Mouse (Mus musculus) liver, embryonic 15.5 days (tissue): ENCODE data around the gene Setd1b. TPM values are rescaled to one million over a fixed set of nuclear protein-coding genes. Genes with fewer than 3 reads are reported as not detected.
A peak's percentile ranks its signal among the peaks of the same experiment; 100 is the strongest.

Experiments used
- ATAC-seq: fragments of 200-750 bp; cut with Nextera tagmentation; 2 replicates; pipeline ENCODE4 v1.8.0; 2017; ENCODE audit warnings: moderate number of reproducible peaks, mild to moderate bottlenecking, moderate library complexity; ENCODE audit not compliant: insufficient read depth
- H3K27ac ChIP-seq: fragments of 300-500 bp; sonication (generic); replicated peaks from 2 replicates; pipeline ENCODE4 v1.5.1; 2015; ENCODE audit warnings: mild to moderate bottlenecking, inconsistent platforms
- H3K27me3 ChIP-seq: fragments of 300-500 bp; sonication (generic); 2 replicates; pipeline ENCODE4 v1.6.1; 2015; ENCODE audit warnings: mild to moderate bottlenecking, inconsistent platforms
- H3K36me3 ChIP-seq: fragments of 300-500 bp; sonication (generic); replicated peaks from 2 replicates; pipeline ENCODE4 v1.6.1; 2015; ENCODE audit warnings: moderate library complexity, mild to moderate bottlenecking, inconsistent platforms
- H3K4me1 ChIP-seq: fragments of 300-500 bp; sonication (generic); replicated peaks from 2 replicates; pipeline ENCODE4 v1.6.1; 2015; ENCODE audit warnings: inconsistent platforms
- H3K4me2 ChIP-seq: fragments of 300-500 bp; sonication (generic); 2 replicates; pipeline ENCODE4 v1.6.1; 2015; ENCODE audit warnings: moderate library complexity, mild to moderate bottlenecking, inconsistent platforms
- H3K4me3 ChIP-seq: fragments of 300-500 bp; sonication (generic); replicated peaks from 2 replicates; pipeline ENCODE4 v1.5.1; 2015; ENCODE audit warnings: mild to moderate bottlenecking, inconsistent platforms
- H3K9ac ChIP-seq: fragments of 300-500 bp; sonication (generic); 2 replicates; pipeline ENCODE4 v1.6.1; 2015; ENCODE audit warnings: moderate library complexity, mild to moderate bottlenecking, inconsistent platforms
- H3K9me3 ChIP-seq: fragments of 300-500 bp; sonication (generic); replicated peaks from 2 replicates; pipeline ENCODE4 v1.6.1; 2016; ENCODE audit warnings: inconsistent platforms
- WGBS: fragments of 180-500 bp; shearing (Covaris S2); methylation state at CpG from one replicate; pipeline ENCODE4 v1.1.7; 2015; ENCODE audit warnings: mixed read lengths; ENCODE audit not compliant: insufficient replicate concordance; 5-methylcytosine and 5-hydroxymethylcytosine counted together
- polyA plus RNA-seq: library from polyadenylated mRNA; unstranded; fragments of >200 nt; fragmentation: Nextera tagmentation; extraction: Ambion mirVana; gene quantifications from 2 replicates; pipeline ENCODE4 v1.2.1, GENCODE M21; 2015

The Setd1b gene
- polyA plus RNA-seq, 1 experiment from 2014 or later = 3.9 TPM

DNA sequence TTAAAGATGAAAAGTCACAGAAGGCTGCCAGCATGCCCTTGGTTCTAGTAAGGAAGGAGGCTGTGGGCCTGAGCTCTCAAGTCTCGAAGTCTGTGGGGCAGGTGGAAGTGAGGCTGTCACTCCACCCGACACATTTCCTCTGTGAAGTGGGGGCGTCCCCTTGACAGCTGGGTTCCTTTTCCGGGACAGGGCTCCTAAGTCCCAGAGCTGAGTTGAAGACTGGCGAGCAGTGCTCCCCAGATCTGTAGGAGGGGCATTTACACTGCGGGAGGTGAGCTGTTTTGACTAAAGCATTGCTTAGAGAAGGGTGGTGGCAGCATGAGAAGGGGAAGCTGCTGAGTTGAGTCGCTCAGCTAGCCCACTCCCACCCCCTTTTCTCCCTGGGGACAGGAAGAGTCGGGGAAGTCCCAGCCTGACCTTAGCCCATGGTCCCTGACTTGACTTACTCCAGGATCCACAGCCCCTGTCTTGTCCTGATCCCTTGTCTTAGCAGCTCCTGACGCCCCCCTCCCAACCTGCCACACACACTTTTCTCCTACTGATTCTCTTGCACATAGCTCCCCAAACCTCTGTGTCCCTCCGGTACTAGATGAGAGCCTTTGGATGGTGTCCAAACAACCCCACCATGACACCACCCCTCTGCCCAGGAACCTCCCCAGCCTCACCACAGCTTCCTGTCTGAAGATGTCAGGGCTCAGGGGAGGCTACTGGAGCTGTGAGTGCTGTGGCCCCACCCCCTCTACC is 13.4 kb upstream of the Setd1b start:
- H3K9me3 ChIP-seq = no peaks in the 10 kb centered on the region
- 17% methylated on average over 10 of the region's 10 CpGs for WGBS

DNA sequence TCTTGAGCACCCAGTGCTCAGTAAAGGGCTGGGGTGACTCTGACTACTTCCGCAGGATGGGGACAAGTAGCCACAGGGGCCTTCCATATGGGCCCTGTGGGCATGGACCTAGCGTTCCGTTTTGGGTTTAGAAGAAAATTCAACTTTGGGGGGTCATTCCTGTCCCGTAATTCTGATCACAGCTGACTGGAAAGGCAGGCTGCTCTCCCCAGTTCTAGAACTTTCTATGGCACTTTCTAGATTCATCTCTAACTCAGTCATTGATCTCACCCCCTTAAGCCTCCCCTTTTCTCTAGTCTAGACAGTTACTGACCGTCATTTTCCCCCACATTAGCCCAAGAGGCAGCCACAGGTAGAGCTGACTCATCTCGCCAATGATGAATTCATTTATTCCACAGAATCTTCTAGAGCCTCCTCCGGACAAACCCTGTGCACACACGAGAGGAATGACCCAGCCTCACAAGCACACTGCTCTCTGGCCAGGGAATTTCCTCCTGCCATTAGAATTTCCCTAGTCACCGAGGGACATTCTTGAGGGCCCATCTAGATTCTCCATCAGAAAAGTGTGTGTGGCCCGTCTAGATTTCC is 12.7 kb upstream of the Setd1b start:
- H3K9ac ChIP-seq = no peak overlapping the region
- peaks cover 18% of the 10 kb centered on the region for H3K27me3 ChIP-seq
- 43% methylated on average over 10 of the region's 10 CpGs for WGBS
- H3K4me2 ChIP-seq = 0 out of 2 replicates have a peak overlapping the region, but pooled peaks have one; percentile 21
- peaks cover 13% of the 10 kb centered on the region for H3K36me3 ChIP-seq
- no peak for ATAC-seq
- H3K4me3 ChIP-seq = no peak overlapping the region
- no peaks in the 10 kb centered on the region for H3K9me3 ChIP-seq
- peaks cover 84% of the 10 kb centered on the region for H3K4me1 ChIP-seq
- H3K27ac ChIP-seq = peak overlapping the region; percentile 66; the same call in 1 of the 2 replicates

More for the DNA sequence above, 13.4 kb upstream of the Setd1b start:
- H3K27ac ChIP-seq = peak overlapping the region; percentile 66
- ATAC-seq = no peak
- H3K36me3 ChIP-seq = peaks cover 7% of the 10 kb centered on the region
- H3K4me2 ChIP-seq = peak overlapping the region; percentile 21; the same call in 1 of the 2 replicates
- H3K4me1 ChIP-seq = peaks cover 78% of the 10 kb centered on the region
- H3K4me3 ChIP-seq = no peak overlapping the region
- H3K9ac ChIP-seq = no peak overlapping the region
- H3K27me3 ChIP-seq = peaks cover 18% of the 10 kb centered on the region

DNA sequence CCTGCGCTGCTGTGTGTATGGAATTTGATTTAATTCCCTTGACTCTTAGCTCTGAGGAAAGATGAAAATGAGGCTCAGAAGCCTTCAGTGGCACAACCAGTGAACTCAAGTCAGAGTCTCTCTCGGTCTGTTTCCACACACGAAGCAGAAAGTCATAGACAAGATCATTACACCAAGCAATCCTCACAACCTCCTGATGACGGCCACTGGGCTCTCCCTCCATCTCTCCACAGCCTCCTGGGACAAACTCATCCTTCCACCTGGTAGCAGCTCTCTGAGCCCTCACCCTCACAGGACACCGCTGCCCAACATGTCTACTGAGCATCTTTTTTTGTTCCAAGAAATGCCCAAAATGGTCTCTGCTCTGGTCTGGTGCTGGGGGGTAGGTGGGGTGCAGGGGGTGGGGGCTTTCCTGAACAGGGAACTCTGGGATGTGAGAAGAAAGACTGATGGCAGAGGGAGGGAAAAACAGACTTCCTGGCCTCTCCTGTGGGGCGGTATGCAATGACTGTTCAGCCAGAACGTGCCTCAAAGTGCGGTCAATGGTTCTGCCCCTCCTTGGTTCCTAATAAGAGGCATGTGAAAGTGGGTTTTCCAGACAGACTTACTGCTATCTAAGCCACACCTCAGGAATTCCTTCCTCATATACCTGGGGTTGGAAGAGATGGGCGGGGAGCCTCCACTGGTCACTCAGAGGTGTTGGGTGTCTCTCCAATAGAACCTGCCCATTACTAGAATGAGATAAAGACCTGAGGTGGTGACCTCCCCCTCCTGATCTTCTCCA is 11.8 kb upstream of the Setd1b start:
- ATAC-seq = no peak

DNA sequence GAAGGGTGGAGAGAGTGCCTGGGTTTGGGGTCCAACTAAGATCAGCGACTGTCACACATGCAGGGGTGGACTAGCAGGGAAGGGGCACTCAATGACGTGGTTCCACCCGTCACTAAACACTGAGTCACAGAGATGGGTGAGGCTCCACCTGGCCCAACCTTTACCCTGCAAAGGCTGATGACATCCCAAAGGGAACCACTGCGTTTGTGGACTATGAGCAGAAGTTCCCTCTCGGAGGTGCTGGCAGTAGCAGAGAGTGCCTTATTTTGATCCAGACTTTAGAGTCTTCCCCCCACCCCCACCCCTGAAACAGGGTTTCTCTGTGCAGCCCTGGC is 11.2 kb upstream of the Setd1b start:
- Histone ChIP-seq H3K36me3 (peaks cover 26% of the 10 kb centered on the region), H3K4me3 (no peak overlapping the region), H3K27me3 (peaks cover 18% of the 10 kb centered on the region), H3K9ac (no peak overlapping the region), H3K4me2 (no peak overlapping the region), H3K27ac (no peak overlapping the region), H3K9me3 (no peaks in the 10 kb centered on the region), H3K4me1 (peaks cover 84% of the 10 kb centered on the region)
- 62% methylated on average over 5 of the region's 5 CpGs for WGBS
- ATAC-seq = no peak

More for the DNA sequence above, 11.8 kb upstream of the Setd1b start:
- no peak overlapping the region for H3K4me2 ChIP-seq
- H3K4me1 ChIP-seq = peaks cover 84% of the 10 kb centered on the region
- no peak overlapping the region for H3K27ac ChIP-seq
- H3K9me3 ChIP-seq = no peaks in the 10 kb centered on the region
- H3K27me3 ChIP-seq = peaks cover 18% of the 10 kb centered on the region
- peaks cover 23% of the 10 kb centered on the region for H3K36me3 ChIP-seq
- WGBS = 84% methylated on average over 9 of the region's 9 CpGs
- H3K4me3 ChIP-seq = no peak overlapping the region
- H3K9ac ChIP-seq = no peak overlapping the region

DNA sequence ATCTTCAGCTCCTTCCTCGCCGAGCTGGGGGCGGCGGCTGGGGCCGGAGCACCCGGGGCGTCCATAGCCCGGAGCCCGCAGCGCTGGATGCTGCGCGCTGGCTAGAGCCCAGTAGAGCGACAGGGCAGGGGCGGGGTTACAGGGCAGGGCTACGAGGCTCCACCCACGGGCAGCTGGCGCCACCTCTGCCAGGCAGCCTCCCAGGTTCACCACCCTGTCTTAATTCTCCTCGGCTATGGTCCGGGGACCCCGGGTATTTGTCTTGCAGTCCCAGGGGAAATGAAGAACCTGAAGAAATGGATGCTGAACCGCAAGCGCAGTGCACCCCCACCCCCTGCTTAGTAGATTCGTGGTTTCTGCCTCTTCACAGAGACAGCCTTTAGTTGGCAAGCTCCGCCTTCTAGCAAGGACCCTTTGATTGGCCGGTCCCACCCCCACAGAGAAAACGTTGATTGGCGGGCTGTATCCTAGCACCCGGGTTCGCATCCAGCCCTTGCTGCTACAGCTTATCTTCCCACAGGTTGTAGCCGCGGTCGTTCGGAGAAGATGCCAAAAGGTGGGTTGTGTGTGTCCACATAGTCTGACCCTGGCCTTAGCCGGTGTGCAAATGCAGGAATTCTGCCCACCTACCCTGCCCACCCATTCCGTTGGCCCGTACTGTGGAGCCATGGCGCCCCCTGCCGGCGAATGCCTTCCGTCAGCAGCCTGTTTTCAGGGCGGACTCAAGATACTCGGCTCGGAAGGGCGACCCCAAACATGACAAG is 9.5 kb upstream of the Setd1b start, which contains the start of gene Rhof:
Gene Rhof, minus strand, starts transcription at position 385 of the 764 bp plus-strand sequence.
- Histone ChIP-seq H3K27me3 (peaks cover 18% of the 10 kb centered on the region), H3K4me3 (peak within 1 kb of the TSS; percentile 60), H3K4me1 (peaks cover 84% of the 10 kb centered on the region), H3K9me3 (no peaks in the 10 kb centered on the region), H3K36me3 (peaks cover 26% of the 10 kb centered on the region), H3K4me2 (peak within 1 kb of the TSS; percentile 99), H3K27ac (peak within 1 kb of the TSS; percentile 84), H3K9ac (peak within 1 kb of the TSS; percentile 71)
- ATAC-seq = peak; percentile 75
- WGBS = under 1% methylated on average over 44 of the region's 44 CpGs

DNA sequence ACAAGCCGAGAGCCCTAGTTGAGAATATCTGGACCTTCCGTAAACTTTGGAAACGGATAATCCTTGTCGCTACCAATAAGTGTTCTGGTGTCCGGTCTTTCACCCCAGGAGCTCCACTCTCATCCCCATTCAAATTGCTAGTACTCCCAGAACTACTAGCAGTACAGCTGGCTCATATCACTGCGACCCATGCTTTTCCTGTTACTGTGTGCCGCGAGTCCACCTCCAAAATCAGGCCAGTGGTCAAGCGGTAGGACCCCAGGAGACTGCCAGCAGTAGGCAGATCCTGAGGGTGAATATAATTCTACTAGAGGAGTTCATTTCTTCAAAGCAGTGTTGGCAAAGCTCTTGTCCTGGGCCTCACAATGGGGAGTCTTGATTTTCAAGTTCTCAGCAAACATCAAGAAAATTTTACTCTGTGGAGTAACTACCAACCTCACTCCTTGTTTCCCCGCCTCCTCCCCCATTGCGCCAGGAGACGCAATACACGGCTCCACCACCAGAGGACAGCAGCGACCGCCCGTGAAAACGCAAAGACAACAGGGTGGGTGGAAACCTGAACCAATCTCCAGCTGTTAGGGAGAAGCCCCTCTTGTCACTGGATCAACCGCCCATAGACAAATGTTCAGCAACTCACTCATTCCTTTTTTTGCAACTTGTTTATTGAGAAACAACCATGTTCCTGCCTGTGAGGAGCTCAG is 8.8 kb upstream of the Setd1b start:
- ATAC-seq = no peak
- no peaks in the 10 kb centered on the region for H3K9me3 ChIP-seq
- peak overlapping the region; percentile 60 for H3K4me3 ChIP-seq
- peak overlapping the region; percentile 84 for H3K27ac ChIP-seq
- H3K9ac ChIP-seq = 0 out of 2 replicates have a peak overlapping the region, but pooled peaks have one; percentile 71
- H3K36me3 ChIP-seq = peaks cover 26% of the 10 kb centered on the region
- WGBS = 17% methylated on average over 18 of the region's 18 CpGs
- peak overlapping the region; percentile 99 for H3K4me2 ChIP-seq
- peaks cover 18% of the 10 kb centered on the region for H3K27me3 ChIP-seq
- H3K4me1 ChIP-seq = peaks cover 88% of the 10 kb centered on the region

DNA sequence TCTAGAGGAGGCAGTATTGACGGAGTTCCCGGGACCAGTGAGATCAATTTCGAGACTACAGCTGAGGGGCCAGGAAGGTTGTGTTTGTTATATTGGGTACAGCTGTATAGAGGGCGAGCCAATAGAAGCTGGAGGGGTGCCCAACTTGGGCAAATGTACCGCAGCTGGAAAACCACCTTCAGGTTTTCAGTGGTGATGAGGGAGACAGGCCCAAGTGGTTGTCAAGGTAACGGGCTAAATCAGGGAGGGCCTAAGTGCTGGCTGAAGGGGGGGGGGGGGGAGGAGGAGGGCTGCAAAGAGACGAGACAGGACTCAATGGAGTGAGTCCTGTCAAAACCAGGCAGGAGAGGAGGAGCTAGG is 8.2 kb upstream of the Setd1b start:
- H3K27me3 ChIP-seq = peaks cover 18% of the 10 kb centered on the region
- no peak overlapping the region for H3K4me3 ChIP-seq
- peaks cover 89% of the 10 kb centered on the region for H3K4me1 ChIP-seq
- H3K36me3 ChIP-seq = peaks cover 26% of the 10 kb centered on the region
- no peak for ATAC-seq
- WGBS = 54% methylated on average over 7 of the region's 7 CpGs
- peak overlapping the region; percentile 99; the same call in 1 of the 2 replicates for H3K4me2 ChIP-seq
- H3K9me3 ChIP-seq = no peaks in the 10 kb centered on the region
- 0 out of 2 replicates have a peak overlapping the region, but pooled peaks have one; percentile 64 for H3K9ac ChIP-seq
- H3K27ac ChIP-seq = peak overlapping the region; percentile 99

DNA sequence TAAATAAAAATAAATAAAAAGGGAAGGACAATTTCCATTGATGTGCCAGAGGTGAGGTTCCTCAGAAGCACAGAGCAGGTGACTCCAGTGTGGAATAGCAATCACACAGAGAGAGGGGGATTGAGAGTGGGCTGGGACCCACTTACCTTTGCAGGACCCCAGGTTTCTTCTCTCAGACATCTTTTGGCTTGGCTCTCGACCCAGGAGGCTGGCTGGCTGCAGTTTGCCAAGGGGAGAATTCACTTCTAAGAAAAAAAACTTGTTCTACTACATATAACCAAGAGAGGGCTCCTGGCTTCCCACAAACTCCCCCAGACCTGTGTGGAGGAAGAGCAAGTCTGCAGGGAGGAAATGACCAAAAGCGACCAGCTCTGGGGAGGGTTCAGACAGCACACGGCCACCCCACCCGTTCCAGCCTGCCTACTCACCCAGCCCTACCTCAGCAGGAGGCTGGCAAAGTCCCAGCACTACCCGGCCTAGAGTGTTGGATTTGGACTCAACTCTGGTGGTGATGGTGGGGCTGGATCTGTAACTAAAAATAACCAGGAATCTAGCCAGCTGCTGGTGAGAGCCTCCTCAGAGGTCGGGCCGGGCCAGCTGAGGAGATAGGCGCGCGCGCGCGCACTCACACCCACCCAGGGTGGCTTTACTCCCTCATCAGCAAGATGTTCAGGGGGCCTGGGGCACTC is 7.7 kb upstream of the Setd1b start:
- Histone ChIP-seq H3K4me1 (peaks cover 87% of the 10 kb centered on the region), H3K27me3 (peaks cover 18% of the 10 kb centered on the region), H3K36me3 (peaks cover 26% of the 10 kb centered on the region), H3K9ac (peak overlapping the region; percentile 64), H3K27ac (peak overlapping the region; percentile 99), H3K4me2 (peak overlapping the region; percentile 99), H3K9me3 (no peaks in the 10 kb centered on the region), H3K4me3 (peak overlapping the region; percentile 95)
- WGBS = 47% methylated on average over 13 of the region's 13 CpGs
- no peak for ATAC-seq

DNA sequence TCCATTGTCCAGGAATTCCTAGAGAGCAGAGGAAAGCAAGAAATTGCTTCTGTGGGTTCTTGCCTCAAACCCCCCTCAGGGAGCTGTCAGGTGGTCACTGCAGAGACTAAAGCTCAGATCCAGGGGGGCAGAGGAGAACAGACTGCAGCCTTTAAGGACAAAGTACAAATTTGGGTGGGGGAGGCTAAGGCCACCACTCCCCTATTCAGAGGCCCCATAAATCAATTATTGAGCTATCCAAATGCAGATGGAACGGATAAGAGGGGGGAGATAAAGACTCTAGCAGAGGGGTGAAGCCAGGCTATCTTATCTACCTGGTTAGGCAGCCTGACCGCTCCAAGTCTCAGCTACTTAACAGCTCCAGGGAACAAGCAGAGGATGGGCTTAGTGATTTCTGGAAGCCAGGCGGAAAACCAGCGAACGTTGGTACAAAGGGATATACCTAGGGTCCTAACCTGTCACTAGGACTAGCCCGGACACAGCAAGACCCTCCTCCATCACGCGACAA is 7.1 kb upstream of the Setd1b start:
- H3K4me1 ChIP-seq = peaks cover 87% of the 10 kb centered on the region
- H3K27ac ChIP-seq = peak overlapping the region; percentile 99
- peaks cover 26% of the 10 kb centered on the region for H3K36me3 ChIP-seq
- H3K27me3 ChIP-seq = peaks cover 15% of the 10 kb centered on the region
- peak overlapping the region; percentile 95 for H3K4me3 ChIP-seq
- peak overlapping the region; percentile 64 for H3K9ac ChIP-seq
- 48% methylated on average over 8 of the region's 8 CpGs for WGBS
- no peak for ATAC-seq
- H3K9me3 ChIP-seq = no peaks in the 10 kb centered on the region
- peak overlapping the region; percentile 99 for H3K4me2 ChIP-seq
